Mouse (Mus musculus): ENCODE measurements around the gene Olfr391-ps. TPM values are rescaled to one million over a fixed set of nuclear protein-coding genes. Genes with fewer than 3 reads are reported as not detected.

Gene Olfr391-ps
- not detected for polyA plus RNA-seq (2014; fragmentation: Illumina TruSeq; extraction: RNeasy Lipid Tissue Mini Kit (QIAGEN cat#74804); ENCODE audit: low read depth, low replicate concordance)

GRCm38 (mm10) chr11:73802952-73803351, at the start of gene Olfr391-ps:
Olfr391-ps (minus strand) TSS chr11:73803052.

GRCm38 (mm10) chr11:73851354-73851753, 48.5 kb upstream of the Olfr391-ps start, which contains the start of gene Olfr393:
Olfr393 (minus strand) TSS chr11:73851454.

GRCm38 (mm10) chr11:73816949-73817348, 14.1 kb upstream of the Olfr391-ps start, which contains the start of gene Olfr392:
Olfr392 (minus strand) TSS chr11:73817049.

GRCm38 (mm10) chr11:73782664-73783063, 20.2 kb downstream of the Olfr391-ps start, which contains the start of gene Olfr390:
Olfr390 (plus strand) TSS chr11:73782964.

GRCm38 (mm10) chr11:73780613-73781012, 22.2 kb downstream of the Olfr391-ps start, which contains the start of gene Olfr389:
Olfr389 (minus strand) TSS chr11:73780713.

Other genes with a start within 250 kb of the Olfr391-ps start
- not detected for gene Olfr385, start 210.0 kb downstream of the Olfr391-ps start, polyA plus RNA-seq (2014; fragmentation: Illumina TruSeq; extraction: RNeasy Lipid Tissue Mini Kit (QIAGEN cat#74804); ENCODE audit: low read depth, low replicate concordance)
- gene Olfr384, start 204.5 kb downstream of the Olfr391-ps start, polyA plus RNA-seq (2014; fragmentation: Illumina TruSeq; extraction: RNeasy Lipid Tissue Mini Kit (QIAGEN cat#74804); ENCODE audit: low read depth, low replicate concordance): not detected
- not detected for gene Zfp735, start 114.3 kb downstream of the Olfr391-ps start, polyA plus RNA-seq (2014; fragmentation: Illumina TruSeq; extraction: RNeasy Lipid Tissue Mini Kit (QIAGEN cat#74804); ENCODE audit: low read depth, low replicate concordance)
- not detected for gene Olfr389, start 22.3 kb downstream of the Olfr391-ps start, polyA plus RNA-seq (2014; fragmentation: Illumina TruSeq; extraction: RNeasy Lipid Tissue Mini Kit (QIAGEN cat#74804); ENCODE audit: low read depth, low replicate concordance)
- not detected for gene Olfr390, start 20.1 kb downstream of the Olfr391-ps start, polyA plus RNA-seq (2014; fragmentation: Illumina TruSeq; extraction: RNeasy Lipid Tissue Mini Kit (QIAGEN cat#74804); ENCODE audit: low read depth, low replicate concordance)
- gene Olfr392, start 14.0 kb upstream of the Olfr391-ps start, polyA plus RNA-seq (2014; fragmentation: Illumina TruSeq; extraction: RNeasy Lipid Tissue Mini Kit (QIAGEN cat#74804); ENCODE audit: low read depth, low replicate concordance): not detected
- gene Olfr393, start 48.4 kb upstream of the Olfr391-ps start, polyA plus RNA-seq (2014; fragmentation: Illumina TruSeq; extraction: RNeasy Lipid Tissue Mini Kit (QIAGEN cat#74804); ENCODE audit: low read depth, low replicate concordance): not detected
- not detected for gene Olfr394, start 87.7 kb upstream of the Olfr391-ps start, polyA plus RNA-seq (2014; fragmentation: Illumina TruSeq; extraction: RNeasy Lipid Tissue Mini Kit (QIAGEN cat#74804); ENCODE audit: low read depth, low replicate concordance)
- not detected for gene Olfr395, start 106.2 kb upstream of the Olfr391-ps start, polyA plus RNA-seq (2014; fragmentation: Illumina TruSeq; extraction: RNeasy Lipid Tissue Mini Kit (QIAGEN cat#74804); ENCODE audit: low read depth, low replicate concordance)
- not detected for gene Olfr23, start 133.6 kb upstream of the Olfr391-ps start, polyA plus RNA-seq (2014; fragmentation: Illumina TruSeq; extraction: RNeasy Lipid Tissue Mini Kit (QIAGEN cat#74804); ENCODE audit: low read depth, low replicate concordance)
- gene Olfr397, start 157.8 kb upstream of the Olfr391-ps start, polyA plus RNA-seq (2014; fragmentation: Illumina TruSeq; extraction: RNeasy Lipid Tissue Mini Kit (QIAGEN cat#74804); ENCODE audit: low read depth, low replicate concordance): not detected
- gene Olfr398, start 187.4 kb upstream of the Olfr391-ps start, polyA plus RNA-seq (2014; fragmentation: Illumina TruSeq; extraction: RNeasy Lipid Tissue Mini Kit (QIAGEN cat#74804); ENCODE audit: low read depth, low replicate concordance): not detected